Mouse (Mus musculus) intestine, postnatal 0 days (tissue): Measurements from ENCODE around the gene Pde5a. TPM values are rescaled to one million over a fixed set of nuclear protein-coding genes. Genes with fewer than 3 reads are reported as not detected.

Experiments
- ATAC-seq: fragments of 200-750 bp; cut with Nextera tagmentation; 2 replicates; pipeline ENCODE4 v1.8.0; 2017; ENCODE audit warnings: mild to moderate bottlenecking, moderate TSS enrichment, moderate library complexity
- H3K27ac ChIP-seq: fragments of 300-500 bp; sonication (generic); 2 replicates; pipeline ENCODE4 v1.5.1; 2014; ENCODE audit warnings: mild to moderate bottlenecking, low read depth, low read length, moderate library complexity
- H3K27me3 ChIP-seq: fragments of 300-500 bp; sonication (generic); replicated peaks from 2 replicates; pipeline ENCODE4 v1.6.1; 2014; ENCODE audit warnings: low read length, mixed read lengths; ENCODE audit not compliant: control insufficient read depth, insufficient read depth
- H3K36me3 ChIP-seq: fragments of 300-500 bp; sonication (generic); 2 replicates; pipeline ENCODE4 v1.6.1; 2014; ENCODE audit warnings: mild to moderate bottlenecking, moderate library complexity; ENCODE audit not compliant: control insufficient read depth, insufficient read depth
- H3K4me1 ChIP-seq: fragments of 300-500 bp; sonication (generic); replicated peaks from 2 replicates; pipeline ENCODE4 v1.6.1; 2014; ENCODE audit warnings: antibody characterized with exemption, low read length, mixed read lengths; ENCODE audit not compliant: control insufficient read depth, insufficient read depth
- H3K4me2 ChIP-seq: fragments of 300-500 bp; sonication (generic); replicated peaks from 2 replicates; pipeline ENCODE4 v1.6.1; 2014; ENCODE audit warnings: low read depth, mild to moderate bottlenecking, moderate library complexity
- H3K4me3 ChIP-seq: fragments of 300-500 bp; sonication (generic); 2 replicates; pipeline ENCODE4 v1.5.1; 2014; ENCODE audit warnings: low read depth, low read length
- H3K9ac ChIP-seq: fragments of 300-500 bp; sonication (generic); 2 replicates; pipeline ENCODE4 v1.6.1; 2014; ENCODE audit warnings: mild to moderate bottlenecking, low read depth, low read length
- H3K9me3 ChIP-seq: fragments of 300-500 bp; sonication (generic); 2 replicates; pipeline ENCODE4 v1.6.1; 2016; ENCODE audit warnings: mixed run types; ENCODE audit not compliant: control insufficient read depth
- CTCF ChIP-seq: sonication (generic); IDR thresholded peaks from 2 replicates; pipeline ENCODE4 v1.5.1; 2016; ENCODE audit warnings: low read depth, mild to moderate bottlenecking, control low read depth, antibody characterized with exemption, moderate library complexity
- WGBS: fragments of 180-500 bp; shearing (Covaris S2); extraction: QIAGEN DNeasy Blood & Tissue Kit; methylation state at CpG from one replicate; pipeline ENCODE4 v1.1.7; 2014; 5-methylcytosine and 5-hydroxymethylcytosine counted together
- polyA plus RNA-seq: library from polyadenylated mRNA; unstranded; fragments of >200 nt; fragmentation: Nextera tagmentation; extraction: Ambion mirVana; gene quantifications from 2 replicates; pipeline ENCODE4 v1.2.1, GENCODE M21; 2015

Pde5a gene
- 9.0 and 9.1 TPM in 2 replicates for polyA plus RNA-seq

- no peaks in the 10 kb centered on the region for H3K9me3 ChIP-seq
- WGBS, result under 1% methylated on average over 49 of the region's 49 CpGs
These were observed at the start of gene Pde5a for GRCm38 (mm10) chr3:122728852-122729600. Pde5a (plus strand) TSS chr3:122728947.

GRCm38 (mm10) chr3:122680851-122681250 is 47.9 kb upstream of the Pde5a start:
- Histone ChIP-seq H3K4me1 (no peaks in the 10 kb centered on the region), H3K27me3 (no peaks in the 10 kb centered on the region), H3K9ac (no peak overlapping the region), H3K36me3 (no peaks in the 10 kb centered on the region), H3K4me3 (no peak overlapping the region), H3K4me2 (no peak overlapping the region), H3K27ac (no peak overlapping the region), H3K9me3 (no peaks in the 10 kb centered on the region)
- 87% methylated on average over 3 of the region's 3 CpGs for WGBS
- no peak for ATAC-seq
- TF ChIP-seq CTCF, result no peak

More at GRCm38 (mm10) chr3:122728852-122729600, at the start of gene Pde5a:
- Histone ChIP-seq H3K4me3 (peak within 1 kb of the TSS; percentile 89), H3K27me3 (no peaks in the 10 kb centered on the region), H3K4me2 (peak within 1 kb of the TSS; percentile 95), H3K4me1 (no peaks in the 10 kb centered on the region), H3K27ac (peak within 1 kb of the TSS; percentile 96), H3K36me3 (no peaks in the 10 kb centered on the region), H3K9ac (peak within 1 kb of the TSS; percentile 88)
- TF ChIP-seq CTCF, result peak; percentile 95
- ATAC-seq, result peak; percentile 70

GRCm38 (mm10) chr3:122682352-122682751 is 46.4 kb upstream of the Pde5a start:
- Histone ChIP-seq H3K4me3 (no peak overlapping the region), H3K36me3 (no peaks in the 10 kb centered on the region), H3K9ac (no peak overlapping the region), H3K4me1 (no peaks in the 10 kb centered on the region), H3K4me2 (no peak overlapping the region), H3K9me3 (no peaks in the 10 kb centered on the region), H3K27me3 (no peaks in the 10 kb centered on the region), H3K27ac (no peak overlapping the region)
- WGBS, result 59% methylated on average over 4 of the region's 4 CpGs
- ATAC-seq, result no peak
- TF ChIP-seq CTCF, result no peak

GRCm38 (mm10) chr3:122684832-122685231 is 43.9 kb upstream of the Pde5a start:
- WGBS, result 47% methylated on average over 7 of the region's 7 CpGs
- no peak overlapping the region for H3K4me3 ChIP-seq
- H3K4me1 ChIP-seq, result no peaks in the 10 kb centered on the region
- TF ChIP-seq CTCF, result no peak
- H3K9me3 ChIP-seq, result no peaks in the 10 kb centered on the region
- no peak overlapping the region for H3K27ac ChIP-seq
- ATAC-seq, result no peak
- H3K36me3 ChIP-seq, result no peaks in the 10 kb centered on the region
- no peak overlapping the region for H3K9ac ChIP-seq
- no peak overlapping the region for H3K4me2 ChIP-seq
- no peaks in the 10 kb centered on the region for H3K27me3 ChIP-seq

- Histone ChIP-seq H3K27me3 (no peaks in the 10 kb centered on the region), H3K4me2 (no peak overlapping the region), H3K4me3 (no peak overlapping the region), H3K36me3 (no peaks in the 10 kb centered on the region), H3K9ac (no peak overlapping the region), H3K9me3 (no peaks in the 10 kb centered on the region), H3K27ac (no peak overlapping the region), H3K4me1 (no peaks in the 10 kb centered on the region)
- no peak for ATAC-seq
- 70% methylated on average over 3 of the region's 3 CpGs for WGBS
- no peak for TF ChIP-seq CTCF
These were observed 35.7 kb upstream of the Pde5a start for GRCm38 (mm10) chr3:122693039-122693438.

GRCm38 (mm10) chr3:122695870-122696269 is 32.9 kb upstream of the Pde5a start:
- Histone ChIP-seq H3K27ac (no peak overlapping the region), H3K9ac (no peak overlapping the region), H3K9me3 (no peaks in the 10 kb centered on the region), H3K4me3 (no peak overlapping the region), H3K4me2 (no peak overlapping the region), H3K4me1 (no peaks in the 10 kb centered on the region), H3K27me3 (no peaks in the 10 kb centered on the region), H3K36me3 (no peaks in the 10 kb centered on the region)
- 47% methylated on average over 3 of the region's 3 CpGs for WGBS
- ATAC-seq, result no peak
- no peak for TF ChIP-seq CTCF
